Mouse (Mus musculus) cortical plate, adult 2 months (tissue): ENCODE data around the gene Disc1.

ENCODE experiments used
- CTCF ChIP-seq: fragments of 200-500 bp; IDR thresholded peaks from 2 replicates; pipeline ENCODE4 v1.5.1; 2011; ENCODE audit warnings: mild to moderate bottlenecking, control low read depth, low read length; ENCODE audit not compliant: insufficient read depth; ENCODE audit errors: extremely low read depth
- POLR2A ChIP-seq: fragments of 200-500 bp; IDR thresholded peaks from 2 replicates; pipeline ENCODE4 v1.6.1; 2011; ENCODE audit warnings: mild to moderate bottlenecking, low read length, control low read depth; ENCODE audit not compliant: insufficient read depth; ENCODE audit errors: extremely low read depth

DNA sequence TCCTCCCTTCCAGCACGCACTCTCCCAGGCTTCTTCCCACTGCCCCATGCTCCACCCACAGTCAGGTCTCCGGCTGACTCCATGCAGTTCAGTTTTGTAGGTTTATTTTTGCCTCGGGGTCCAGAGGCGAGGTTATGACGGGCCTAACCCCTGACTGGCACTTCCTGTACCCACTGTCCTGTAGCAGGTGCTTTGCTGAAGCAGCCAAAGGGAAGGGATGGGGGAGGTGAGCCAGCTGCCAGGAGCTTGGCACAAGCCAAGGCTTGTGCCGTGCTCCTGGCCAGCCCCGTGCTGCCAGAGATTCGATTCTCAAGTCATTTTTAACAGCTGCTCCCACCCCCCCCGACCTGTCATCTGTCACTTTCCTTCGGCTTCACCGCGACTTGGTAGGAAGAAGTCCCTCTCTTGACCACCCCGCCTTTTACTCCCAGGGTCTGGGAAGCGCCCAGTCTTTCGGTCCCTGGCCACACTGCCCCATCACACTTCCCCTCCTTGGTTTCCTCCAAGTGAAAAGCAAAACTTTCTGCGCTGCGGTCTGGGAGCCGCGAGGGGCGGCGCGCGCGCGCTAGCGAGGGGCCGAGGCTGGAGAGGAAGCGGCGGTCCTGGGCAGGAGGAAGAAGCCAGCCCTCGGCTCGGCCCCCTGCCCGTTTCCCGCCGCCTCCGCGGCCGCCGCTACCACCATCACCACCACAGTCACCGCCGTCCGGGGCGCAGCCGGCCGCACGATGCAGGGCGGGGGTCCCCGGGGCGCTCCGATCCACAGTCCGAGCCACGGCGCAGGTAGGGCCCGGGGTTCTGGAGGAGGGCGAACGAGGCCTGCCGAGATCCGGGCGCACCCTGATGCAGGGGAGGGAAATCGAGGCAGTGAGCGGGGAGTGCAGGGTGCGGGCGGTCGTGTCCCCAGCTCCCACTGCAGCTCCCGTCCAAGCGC lies at the start of gene Disc1:
- TF ChIP-seq CTCF: no peak
- no peak for TF ChIP-seq POLR2A
